ENCODE assay signal across 8 mouse cellular contexts in genomic region chr4:155129132-155129917, GRCm38 (mm10). TPM values are rescaled to one million over a fixed set of nuclear protein-coding genes. Genes with fewer than 3 reads are reported as not detected.
A peak's percentile ranks its signal among the peaks of the same experiment; 100 is the strongest.
DNase-seq lines count a peak whose midpoint lies in the region; ATAC-seq and TF ChIP-seq lines count a peak whose summit lies in the region.

No protein-coding gene starts in this region.

- H3K4me2 ChIP-seq in embryonic facial prominence, embryonic 13.5 days = no peak overlapping the region
- no peak overlapping the region for H3K4me2 ChIP-seq in hindbrain, embryonic 13.5 days
- H3K4me2 ChIP-seq in lung, embryonic 16.5 days (ENCODE audit: low read depth, low read length) = no peak overlapping the region

- peak overlapping the region; percentile 57; the same call in 1 of the 2 replicates for H3K9ac ChIP-seq in embryonic facial prominence, embryonic 13.5 days
- H3K9ac ChIP-seq in hindbrain, embryonic 13.5 days = 0 out of 2 replicates have a peak overlapping the region, but pooled peaks have one; percentile 8
- H3K9ac ChIP-seq in lung, embryonic 16.5 days (ENCODE audit: low read length) = peak overlapping the region; percentile 58

- peak; percentile 75 for TF ChIP-seq CTCF in kidney, adult 2 months (conservative IDR thresholded peaks at IDR 0.05; ENCODE audit: insufficient read depth, insufficient read length, low read depth, low read length)
- TF ChIP-seq CTCF in E14TG2a.4 (conservative IDR thresholded peaks at IDR 0.05; ENCODE audit: low read length) = peak; percentile 27

- no peak for TF ChIP-seq POLR2A in kidney, adult 2 months (IDR thresholded peaks at IDR 0.05; ENCODE audit: low read depth, low read length)

- no peaks in the 10 kb centered on the region for H3K27me3 ChIP-seq in kidney, adult 2 months (replicated peaks; ENCODE audit: control insufficient read depth, insufficient read depth, low read length)
- H3K27me3 ChIP-seq in E14TG2a.4 (ENCODE audit: insufficient read depth, low read length) = no peaks in the 10 kb centered on the region
- no peaks in the 10 kb centered on the region for H3K27me3 ChIP-seq in embryonic facial prominence, embryonic 13.5 days
- no peaks in the 10 kb centered on the region for H3K27me3 ChIP-seq in hindbrain, embryonic 13.5 days
- H3K27me3 ChIP-seq in lung, embryonic 16.5 days (ENCODE audit: control insufficient read depth, insufficient read depth, low read depth, low read length) = no peaks in the 10 kb centered on the region

- DNase-seq in kidney, adult 2 months = peak; percentile 74
- no peak for DNase-seq in kidney, adult 11 months
- peak; percentile 58 for DNase-seq in telencephalon, adult 2 months (ENCODE audit: low read depth, low spot score)
- DNase-seq in cerebellum, adult 9-11 months = no peak

- H3K9me3 ChIP-seq in E14TG2a.4 (ENCODE audit: low read length) = no peaks in the 10 kb centered on the region
- H3K9me3 ChIP-seq in embryonic facial prominence, embryonic 13.5 days = no peaks in the 10 kb centered on the region
- H3K9me3 ChIP-seq in hindbrain, embryonic 13.5 days = no peaks in the 10 kb centered on the region
- H3K9me3 ChIP-seq in lung, embryonic 16.5 days (ENCODE audit: control insufficient read depth, low read length) = no peaks in the 10 kb centered on the region

- WGBS in kidney, adult 2 months = 92% methylated on average over 10 of the region's 10 CpGs
- 91% methylated on average over 10 of the region's 10 CpGs for WGBS in embryonic facial prominence, embryonic 13.5 days
- 95% methylated on average over 10 of the region's 10 CpGs for WGBS in hindbrain, embryonic 13.5 days
- WGBS in lung, embryonic 16.5 days = 89% methylated on average over 10 of the region's 10 CpGs

- H3K4me3 ChIP-seq in kidney, adult 2 months (ENCODE audit: insufficient read depth, low read depth, low read length) = no peak overlapping the region
- peak overlapping the region; percentile 37; the same call in 1 of the 2 replicates for H3K4me3 ChIP-seq in E14TG2a.4 (replicated peaks; ENCODE audit: low read length)
- H3K4me3 ChIP-seq in embryonic facial prominence, embryonic 13.5 days = no peak overlapping the region
- H3K4me3 ChIP-seq in hindbrain, embryonic 13.5 days = no peak overlapping the region
- H3K4me3 ChIP-seq in lung, embryonic 16.5 days (ENCODE audit: low read length) = no peak overlapping the region

- ATAC-seq in embryonic facial prominence, embryonic 13.5 days (ENCODE audit: insufficient number of reproducible peaks, insufficient read depth, low FRiP score, low TSS enrichment, low read depth) = no peak
- no peak for ATAC-seq in hindbrain, embryonic 13.5 days (ENCODE audit: low FRiP score)
- ATAC-seq in lung, embryonic 16.5 days (ENCODE audit: low read depth) = no peak

- H3K36me3 ChIP-seq in kidney, adult 2 months (ENCODE audit: control insufficient read depth, insufficient read depth, low read length) = no peaks in the 10 kb centered on the region
- no peaks in the 10 kb centered on the region for H3K36me3 ChIP-seq in E14TG2a.4 (ENCODE audit: insufficient read depth, low read length)
- H3K36me3 ChIP-seq in embryonic facial prominence, embryonic 13.5 days = no peaks in the 10 kb centered on the region
- H3K36me3 ChIP-seq in hindbrain, embryonic 13.5 days = no peaks in the 10 kb centered on the region
- H3K36me3 ChIP-seq in lung, embryonic 16.5 days (ENCODE audit: control insufficient read depth, insufficient read depth, low read length) = no peaks in the 10 kb centered on the region

- peaks cover 14% of the 10 kb centered on the region for H3K4me1 ChIP-seq in kidney, adult 2 months (ENCODE audit: control insufficient read depth, insufficient read depth, low read length)
- H3K4me1 ChIP-seq in E14TG2a.4 (replicated peaks; ENCODE audit: low read depth, low read length) = peaks cover 54% of the 10 kb centered on the region
- H3K4me1 ChIP-seq in embryonic facial prominence, embryonic 13.5 days = peaks cover 62% of the 10 kb centered on the region
- peaks cover 52% of the 10 kb centered on the region for H3K4me1 ChIP-seq in hindbrain, embryonic 13.5 days (replicated peaks)
- H3K4me1 ChIP-seq in lung, embryonic 16.5 days (replicated peaks; ENCODE audit: control insufficient read depth, insufficient read depth, low read length) = peaks cover 36% of the 10 kb centered on the region

- no peak overlapping the region for H3K27ac ChIP-seq in kidney, adult 2 months (ENCODE audit: insufficient read depth, low read depth, low read length)
- peak overlapping the region; percentile 78 for H3K27ac ChIP-seq in embryonic facial prominence, embryonic 13.5 days
- H3K27ac ChIP-seq in hindbrain, embryonic 13.5 days = 0 out of 2 replicates have a peak overlapping the region, but pooled peaks have one; percentile 44
- H3K27ac ChIP-seq in lung, embryonic 16.5 days (ENCODE audit: low read length) = peak overlapping the region; percentile 76

RNA-seq across cellular contexts. Expression of gene Morn1, which starts 42.9 kb away (rescaled TPM):
- polyA plus RNA-seq in kidney, adult 2 months (2012; rRNA removed) = 10.4 and 12.4 TPM in 2 replicates
- 5.6 and 6.2 TPM in 2 replicates for polyA plus RNA-seq in embryonic facial prominence, embryonic 13.5 days (2015; fragmentation: Nextera tagmentation; extraction: Ambion mirVana)
- 7.1 and 8.0 TPM in 2 replicates for polyA plus RNA-seq in hindbrain, embryonic 13.5 days (2015; fragmentation: Nextera tagmentation; extraction: Ambion mirVana)
- polyA plus RNA-seq in lung, embryonic 16.5 days (2015; fragmentation: Nextera tagmentation; extraction: Ambion mirVana) = 6.3 and 6.9 TPM in 2 replicates

RNA-seq across cellular contexts. Expression of gene Rer1, which starts 43.1 kb away (rescaled TPM):
- polyA plus RNA-seq in kidney, adult 2 months (2012; rRNA removed) = 133 TPM in 2 replicates
- polyA plus RNA-seq in embryonic facial prominence, embryonic 13.5 days (2015; fragmentation: Nextera tagmentation; extraction: Ambion mirVana) = 147 and 162 TPM in 2 replicates
- 123 and 132 TPM in 2 replicates for polyA plus RNA-seq in hindbrain, embryonic 13.5 days (2015; fragmentation: Nextera tagmentation; extraction: Ambion mirVana)
- polyA plus RNA-seq in lung, embryonic 16.5 days (2015; fragmentation: Nextera tagmentation; extraction: Ambion mirVana) = 150 and 157 TPM in 2 replicates

Comparison
In these comparisons a context has a peak if more than half of its experiments do, and no peak if none do; other contexts are left out.
1. DNase-seq: peak in kidney, adult 2 months (single experiment) and telencephalon, adult 2 months (single experiment); none in kidney, adult 11 months (single experiment) and cerebellum, adult 9-11 months (single experiment).
2. H3K9ac ChIP-seq: peak in every context shown above with its lines; median percentile 58 in lung, embryonic 16.5 days; 57 in embryonic facial prominence, embryonic 13.5 days; 8 in hindbrain, embryonic 13.5 days.